Mouse (Mus musculus) gastrocnemius, postnatal 36 days (tissue): ENCODE measurements at regions not wholly inside any gene's neighbourhood (a gene's known extent, or its start where the extent isn't known, plus 50 kb on each side); places are given as distances from the start of the nearest gene placed in this dataset.

Experiments used
- DNase-seq, 2 experiments: peaks; one replicate each; pipeline ENCODE4 v3.0.0; 2022
- intact Hi-C: fragments of 180-260 bp; cut with DNase I; formaldehyde crosslinking; loops from one replicate; pipeline ENCODE4 v1.15.1; 2025

- intact Hi-C loops: no loop called here
- no peak for DNase-seq
These were observed 492.0 kb downstream of the Med13l start for GRCm38 (mm10) chr5:119052354-119052996.

GRCm38 (mm10) chr5:119053738-119054137 lies 493.3 kb downstream of the Med13l start:
- intact Hi-C loops: no loop called here
- no peak for DNase-seq

DNA sequence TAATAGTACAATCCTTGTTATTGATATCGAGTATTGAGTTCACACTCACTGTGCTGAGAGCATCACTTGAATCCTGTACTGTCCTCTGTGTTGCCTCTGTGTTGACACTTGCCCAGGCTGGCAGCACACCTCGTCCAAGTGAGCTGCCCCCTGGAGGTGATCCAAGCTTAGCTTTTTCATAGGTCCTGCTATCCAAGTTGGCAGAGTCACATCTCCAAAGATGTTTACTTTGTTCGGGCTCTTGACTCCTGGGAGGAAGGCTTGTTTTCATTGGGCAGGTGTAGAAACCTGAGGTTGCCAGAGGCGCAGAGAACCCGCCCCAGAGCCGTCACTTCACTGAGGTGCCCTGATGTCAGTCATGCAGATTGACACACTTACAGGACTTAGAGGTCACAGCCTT lies 493.9 kb downstream of the Med13l start:
- no peak for DNase-seq
- intact Hi-C loops: no loop called here

- peak; percentile 21 to 25 for DNase-seq
- intact Hi-C loops: loop anchor here (5.0 kb wide), 1 partner anchor 173 kb away; no protein-coding TSS in a partner anchor
These were observed 495.0 kb downstream of the Med13l start for GRCm38 (mm10) chr5:119055430-119055829.

- intact Hi-C loops: loop anchor here (5.0 kb wide), 1 partner anchor 176 kb away; no protein-coding TSS in a partner anchor
- no peak for DNase-seq
These were observed 497.3 kb downstream of the Med13l start for GRCm38 (mm10) chr5:119057813-119058212.

- no peak for DNase-seq
- intact Hi-C loops: loop anchor here (5.0 kb wide), 1 partner anchor 176 kb away; no protein-coding TSS in a partner anchor
These were observed 497.9 kb downstream of the Med13l start for GRCm38 (mm10) chr5:119058231-119058851.

DNA sequence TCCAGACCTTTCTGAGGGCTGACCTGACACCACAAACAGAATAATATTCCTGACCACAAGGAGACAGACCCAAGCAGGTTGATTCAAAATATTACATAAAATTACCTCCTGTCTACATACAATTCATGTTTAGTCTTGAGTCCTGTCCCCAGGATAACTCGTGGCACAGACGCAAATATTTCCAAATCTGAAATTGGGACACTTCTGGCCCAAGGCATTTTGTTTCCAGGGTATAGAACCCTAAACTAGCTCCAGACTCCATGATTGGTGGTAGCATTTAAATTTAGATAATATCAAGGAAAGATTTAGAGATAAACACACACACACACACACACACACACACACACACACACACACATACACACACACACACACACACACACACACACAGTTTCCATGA lies 498.7 kb downstream of the Med13l start:
- DNase-seq: no peak
- intact Hi-C loops: loop anchor here (5.0 kb wide), 1 partner anchor 177 kb away; no protein-coding TSS in a partner anchor

DNA sequence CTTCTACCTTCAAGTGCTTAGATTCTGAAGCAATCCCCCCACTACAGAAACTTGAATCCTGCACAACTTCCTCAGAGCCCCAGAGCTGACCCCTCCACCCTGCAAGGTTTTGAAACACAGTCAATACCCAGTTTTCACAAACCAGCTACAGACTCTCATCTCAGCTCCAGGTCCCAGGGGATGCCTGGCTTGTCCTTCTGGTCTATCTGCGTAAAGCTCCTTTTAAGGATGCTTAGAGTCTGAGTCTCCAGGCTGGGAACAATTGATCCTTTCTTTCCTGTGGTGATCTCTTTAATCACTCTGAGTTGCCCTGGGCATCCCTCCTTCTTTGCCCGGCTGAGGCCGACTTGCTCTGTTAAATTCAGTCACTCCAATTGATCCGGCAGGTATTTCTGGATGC lies 500.4 kb downstream of the Med13l start:
- intact Hi-C loops: no loop called here
- no peak for DNase-seq

DNA sequence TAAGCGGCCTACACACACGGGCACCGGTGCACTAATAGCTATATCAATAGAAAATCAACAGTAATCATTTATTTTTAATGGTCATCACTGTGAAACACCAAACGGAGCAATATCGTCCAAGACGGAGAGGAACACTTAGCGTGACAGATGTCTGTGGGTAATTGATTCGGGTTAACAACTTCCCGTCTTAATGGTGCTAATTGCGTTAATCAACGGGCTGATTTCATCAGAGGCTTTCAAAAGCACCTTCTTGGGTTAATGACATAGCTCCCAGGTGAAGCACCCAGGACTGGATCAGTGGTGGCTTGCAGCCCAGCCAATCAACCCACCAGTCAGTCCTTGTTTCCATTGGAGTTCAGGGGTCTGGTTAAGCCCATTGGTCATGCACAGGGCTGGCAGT lies 502.0 kb downstream of the Med13l start:
- intact Hi-C loops: no loop called here
- DNase-seq: no peak

- intact Hi-C loops: no loop called here
- DNase-seq: no peak
These were observed 506.2 kb downstream of the Med13l start for GRCm38 (mm10) chr5:119066666-119067065.

GRCm38 (mm10) chr5:119069765-119070333 lies 509.4 kb downstream of the Med13l start:
- DNase-seq: no peak
- intact Hi-C loops: no loop called here

GRCm38 (mm10) chr5:119072712-119073111 lies 512.2 kb downstream of the Med13l start:
- DNase-seq: no peak

GRCm38 (mm10) chr5:119080747-119081146 lies 520.3 kb downstream of the Med13l start:
- intact Hi-C loops: loop anchor here (10.0 kb wide), 1 partner anchor 196 kb away; no protein-coding TSS in a partner anchor
- DNase-seq: no peak

More at GRCm38 (mm10) chr5:119072712-119073111, 512.2 kb downstream of the Med13l start:
- intact Hi-C loops: no loop called here

GRCm38 (mm10) chr5:119082895-119083294 lies 522.4 kb downstream of the Med13l start:
- intact Hi-C loops: loop anchor here (10.0 kb wide), 1 partner anchor 198 kb away; no protein-coding TSS in a partner anchor
- DNase-seq: no peak

GRCm38 (mm10) chr5:119097576-119098193 lies 537.2 kb downstream of the Med13l start:
- no peak for DNase-seq
- intact Hi-C loops: no loop called here

- DNase-seq: no peak
- intact Hi-C loops: loop anchor here (10.0 kb wide), 1 partner anchor 315 kb away; no protein-coding TSS in a partner anchor
These were observed 539.3 kb downstream of the Med13l start for GRCm38 (mm10) chr5:119099817-119100216.

GRCm38 (mm10) chr5:119103503-119103902 lies 543.0 kb downstream of the Med13l start:
- no peak for DNase-seq
- intact Hi-C loops: loop anchor here (10.0 kb wide), 1 partner anchor 319 kb away; no protein-coding TSS in a partner anchor

- DNase-seq: no peak
- intact Hi-C loops: loop anchor here (10.0 kb wide), 1 partner anchor 323 kb away; no protein-coding TSS in a partner anchor
These were observed 547.4 kb downstream of the Med13l start for GRCm38 (mm10) chr5:119107898-119108297.

DNA sequence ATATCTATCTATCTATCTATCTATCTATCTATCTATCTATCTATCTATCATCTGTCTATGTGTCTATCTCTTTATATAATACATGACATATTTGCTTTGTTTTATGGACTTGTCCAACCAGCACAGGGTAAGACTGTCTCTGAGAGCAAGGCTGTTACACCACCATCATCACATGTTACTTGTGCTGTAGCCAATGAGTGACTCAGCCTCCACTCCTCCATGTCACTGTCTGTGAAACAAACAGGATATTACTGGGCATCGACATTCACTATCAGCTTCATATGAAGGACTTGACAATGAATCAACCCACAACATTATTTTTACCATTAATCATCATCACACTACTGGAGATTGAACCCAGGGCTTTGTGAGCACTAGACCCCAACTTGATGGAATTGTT lies 549.0 kb downstream of the Med13l start:
- intact Hi-C loops: loop anchor here (10.0 kb wide), 1 partner anchor 325 kb away; no protein-coding TSS in a partner anchor
- DNase-seq: no peak

GRCm38 (mm10) chr5:119114074-119114473 lies 553.6 kb downstream of the Med13l start:
- intact Hi-C loops: no loop called here
- DNase-seq: no peak

DNA sequence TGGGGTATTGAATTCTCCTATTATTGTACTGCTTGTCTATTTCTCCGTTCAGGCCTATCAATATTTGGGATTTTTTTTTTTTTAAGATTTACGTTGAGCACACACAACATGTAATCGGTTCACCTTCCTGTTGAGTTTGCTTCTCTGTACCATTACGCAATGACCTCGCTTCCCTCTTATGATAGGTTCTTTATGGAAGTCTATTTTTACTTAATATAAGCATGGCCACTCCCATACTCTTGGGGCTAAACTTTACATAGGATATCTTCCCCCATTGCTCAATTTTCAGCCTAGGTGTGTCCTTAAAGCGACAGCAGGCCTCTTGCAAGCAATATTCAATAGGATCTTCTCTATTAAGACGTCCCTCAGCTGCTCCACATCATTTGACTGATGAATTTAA lies 544.7 kb upstream of the Tbx3 start:
- no peak for DNase-seq
- intact Hi-C loops: no loop called here
